Mouse (Mus musculus): ENCODE results near the gene Hmbs.
"Not testable (repeated sequence)": the region's sequence is repeated elsewhere in the genome, so short reads cannot be mapped to it uniquely, and the experiment has no call there.

Gene Hmbs

DNA sequence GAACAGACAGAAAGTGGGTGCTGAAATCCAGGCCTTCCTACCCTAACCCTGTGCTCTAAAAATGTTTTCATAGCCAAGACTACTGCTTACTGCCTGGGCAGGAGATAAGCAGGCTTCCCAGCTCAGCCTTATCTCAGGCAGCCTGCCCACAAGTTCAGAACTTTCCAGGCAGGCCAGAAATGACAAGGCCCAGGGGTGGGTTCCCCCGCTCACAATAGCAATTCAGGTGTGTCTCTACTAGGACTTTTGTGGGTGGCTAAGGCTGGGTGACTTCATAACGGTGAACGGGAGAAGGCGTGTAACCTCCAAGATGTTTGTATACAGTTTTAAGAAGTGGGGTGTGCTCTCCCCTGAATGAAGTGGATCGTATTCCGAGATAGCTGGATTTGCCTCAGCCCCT lies 738 bp downstream of the Hmbs start:
- DNase-seq (ENCODE audit: low spot score), result no peak

DNA sequence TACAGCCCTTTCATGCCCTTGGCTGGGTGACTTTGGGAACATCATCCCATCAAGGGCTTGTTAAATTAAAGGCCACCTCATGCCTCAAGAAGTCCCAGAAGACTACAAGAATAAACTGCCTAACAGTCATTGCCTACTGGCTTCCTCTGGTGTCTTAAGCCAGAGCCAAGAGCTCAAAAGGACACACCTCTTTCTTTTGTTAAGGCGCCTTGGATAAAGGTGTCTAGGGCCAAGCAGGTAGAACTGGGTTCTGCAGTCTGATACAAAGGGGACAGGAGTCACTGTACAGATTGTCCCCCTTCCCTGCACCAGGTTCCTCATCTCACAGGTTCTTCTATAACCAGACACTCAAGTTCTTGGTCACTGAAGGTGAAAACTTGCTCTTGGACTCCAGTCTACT lies 1.4 kb downstream of the Hmbs start:
- DNase-seq (ENCODE audit: low spot score), result no peak

DNA sequence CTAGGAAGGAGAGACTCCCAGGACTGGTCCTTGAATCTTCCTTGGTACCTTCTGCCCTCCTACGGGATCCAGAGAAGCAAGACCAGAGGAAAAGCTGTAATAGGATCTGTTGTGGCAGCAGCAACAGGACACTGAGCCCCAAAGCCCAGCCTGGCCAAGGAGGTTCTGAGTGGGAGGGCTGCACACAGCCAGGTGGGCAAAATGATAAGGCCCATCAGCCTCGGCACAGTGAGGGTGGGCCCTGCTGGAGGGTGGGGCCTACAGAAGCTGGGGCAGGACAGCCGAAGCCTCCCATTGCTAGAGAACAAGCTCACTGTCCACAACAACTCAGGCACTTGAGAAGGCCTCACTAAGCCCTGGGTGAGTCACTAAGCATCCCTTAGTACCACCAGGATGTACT lies 1.9 kb downstream of the Hmbs start:
- DNase-seq (ENCODE audit: low spot score), result no peak

DNA sequence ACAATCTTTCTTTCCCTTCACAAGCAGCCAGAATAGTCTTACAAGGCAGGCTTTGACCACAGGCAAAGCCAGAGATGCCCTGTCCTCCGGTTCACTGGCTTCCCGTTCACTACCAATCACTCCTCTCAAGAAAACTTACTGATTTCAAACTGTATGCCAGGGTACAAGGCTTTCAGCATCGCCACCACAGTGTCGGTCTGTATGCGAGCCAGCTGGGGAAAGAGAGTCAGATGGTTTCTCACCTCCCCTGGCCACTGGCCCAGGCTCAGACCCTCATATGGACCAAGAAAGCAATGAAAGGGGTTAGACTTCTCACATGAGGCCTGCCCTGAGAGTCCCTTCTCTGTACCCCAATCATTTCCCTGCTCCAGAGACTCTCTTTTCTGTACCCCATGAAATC lies 2.5 kb downstream of the Hmbs start:
- no peak for DNase-seq (ENCODE audit: low spot score)

DNA sequence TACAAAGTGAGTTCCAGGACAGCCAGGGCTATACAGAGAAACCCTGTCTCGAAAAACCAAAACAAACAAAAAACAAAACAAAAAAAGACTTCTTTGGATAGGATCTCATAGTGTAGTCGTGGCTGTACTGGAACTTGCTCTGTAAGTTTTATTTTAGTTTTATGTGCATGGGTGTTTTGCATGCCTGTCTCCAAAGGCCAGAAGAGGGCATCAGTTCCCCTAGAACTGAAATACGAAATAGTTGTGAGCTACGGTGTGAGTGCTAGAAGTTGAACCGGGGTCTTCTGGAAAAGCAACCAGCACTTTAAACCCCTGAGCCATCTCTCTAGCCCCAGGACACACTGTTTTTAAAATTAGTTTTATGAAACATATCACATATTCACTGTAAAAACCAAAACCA lies 5.5 kb downstream of the Hmbs start:
- no peak for DNase-seq (ENCODE audit: low spot score)

DNA sequence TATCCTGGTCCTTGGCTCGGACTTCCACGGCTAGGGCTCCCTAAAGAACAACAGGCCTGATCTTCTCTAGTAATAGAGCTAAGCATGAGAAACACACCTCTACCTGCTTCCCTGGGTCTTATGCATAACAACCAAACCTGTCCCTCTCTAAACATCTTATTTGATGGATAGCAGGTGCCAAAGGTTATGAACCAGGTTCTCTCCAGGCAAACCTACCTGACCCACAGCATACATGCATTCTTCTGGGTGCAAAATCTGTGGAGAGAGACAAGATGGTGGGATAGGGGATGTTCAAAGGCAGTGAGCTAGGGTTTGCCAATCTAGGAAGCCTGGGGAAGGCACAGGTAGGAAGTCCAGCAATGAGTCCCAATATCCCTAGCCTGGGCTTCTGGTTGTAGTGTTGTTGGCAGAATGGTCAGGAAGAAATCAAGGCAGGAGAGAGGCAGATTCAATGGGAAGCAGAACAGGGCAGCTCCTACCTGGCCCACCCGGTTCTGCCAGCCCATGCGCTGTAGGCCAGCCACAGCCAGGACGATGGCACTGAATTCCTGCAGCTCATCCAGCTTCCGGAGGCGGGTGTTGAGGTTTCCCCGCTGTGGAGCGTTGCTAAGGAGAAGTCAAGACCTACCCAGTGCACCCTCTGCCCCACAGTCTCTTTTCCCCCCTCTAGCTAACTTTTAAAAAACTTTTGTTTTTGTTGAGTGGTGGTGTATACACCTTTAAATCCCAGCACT lies 6.4 kb downstream of the Hmbs start:
- no peak for DNase-seq (ENCODE audit: low spot score)

DNA sequence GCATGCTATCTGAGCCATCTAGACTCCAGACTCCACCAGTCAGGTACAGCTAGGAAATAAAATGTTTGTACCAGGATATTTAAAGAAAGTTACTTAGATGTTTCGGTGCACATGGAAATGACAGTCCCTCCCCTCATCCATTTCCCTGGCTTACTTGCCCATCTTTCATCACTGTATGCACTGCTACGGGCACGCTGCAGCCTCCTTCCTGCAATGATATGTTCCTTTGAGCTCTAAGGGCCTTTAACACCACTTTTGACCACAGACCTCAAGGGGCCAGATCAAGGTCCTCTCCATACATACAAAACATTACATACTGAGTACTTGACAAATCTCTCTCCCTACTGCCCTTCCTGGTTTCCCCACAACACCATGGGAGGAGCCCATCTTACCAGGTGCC lies 7.1 kb downstream of the Hmbs start:
- no peak for DNase-seq (ENCODE audit: low spot score)

DNA sequence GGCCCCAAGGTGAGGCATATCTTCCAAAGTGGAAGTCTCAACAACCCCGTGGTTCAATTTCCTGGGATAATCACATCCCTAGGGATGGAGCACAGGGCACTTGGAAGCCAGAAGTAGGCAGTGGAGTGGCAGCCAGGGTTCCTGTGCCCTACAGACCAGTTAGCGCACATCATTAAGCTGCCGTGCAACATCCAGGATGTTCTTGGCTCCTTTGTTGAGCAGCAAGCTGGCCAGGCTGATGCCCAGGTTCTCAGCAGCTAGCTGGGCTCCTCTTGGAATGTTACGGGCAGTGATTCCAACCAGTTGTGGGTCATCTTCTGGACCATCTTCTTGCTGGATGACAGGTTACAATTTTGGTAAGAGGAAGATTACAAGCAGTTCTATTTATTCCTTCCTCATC lies 7.5 kb downstream of the Hmbs start:
- not testable (repeated sequence) for DNase-seq (ENCODE audit: low spot score)

DNA sequence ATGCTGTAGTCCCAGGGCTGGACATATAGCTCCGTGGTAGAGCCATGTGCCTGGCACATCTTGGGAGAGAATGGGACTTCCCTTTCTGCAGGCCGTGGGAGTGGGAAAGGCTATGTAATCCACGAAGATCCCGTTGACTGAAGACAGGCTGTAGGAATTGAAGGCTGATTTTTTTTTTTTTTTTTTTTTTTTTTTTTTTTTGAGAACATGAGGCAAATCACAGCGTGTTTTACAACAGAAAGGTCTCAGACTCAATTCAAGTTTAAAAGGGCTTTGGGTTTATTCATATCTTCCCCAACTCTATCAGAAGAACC lies 8.0 kb downstream of the Hmbs start:
- DNase-seq (ENCODE audit: low spot score), result no peak

DNA sequence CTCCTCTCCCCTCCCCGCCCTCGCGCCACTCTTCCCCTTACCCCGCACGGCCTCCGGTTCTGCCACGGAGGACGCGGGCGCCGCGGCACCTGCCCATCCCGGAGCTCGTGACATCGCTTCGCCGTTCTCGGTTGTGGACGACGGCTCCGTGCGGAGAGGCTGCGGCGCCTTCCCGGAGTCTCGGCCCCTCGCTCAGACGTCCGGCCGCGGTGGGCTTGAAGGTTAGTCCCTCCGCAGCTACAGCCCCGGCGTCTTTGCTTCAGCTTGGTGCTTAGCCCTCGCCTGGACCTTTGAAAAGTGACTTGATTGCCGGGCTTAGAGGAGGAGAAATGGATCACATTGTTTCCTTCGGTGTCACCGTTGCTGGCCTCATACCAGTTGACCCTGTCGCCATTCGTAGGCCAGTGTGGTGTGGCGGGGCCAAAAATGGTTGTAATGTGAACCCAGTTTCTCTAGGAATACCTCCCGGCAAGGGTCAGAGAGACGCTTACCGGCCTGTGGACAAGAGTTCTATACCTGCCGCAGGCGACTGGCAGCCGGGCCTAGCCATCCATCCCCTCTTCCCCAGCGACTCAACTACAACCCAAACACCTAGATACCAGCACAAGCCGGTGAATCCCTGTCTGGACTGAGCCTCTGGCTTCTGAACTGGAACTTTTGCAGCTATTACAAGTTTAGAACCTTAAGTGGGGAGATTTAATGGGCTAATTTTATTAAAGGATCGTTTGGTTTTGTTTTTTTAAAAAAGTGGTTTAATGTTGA lies 8.5 kb downstream of the Hmbs start:
- no peak for DNase-seq (ENCODE audit: low spot score)

DNA sequence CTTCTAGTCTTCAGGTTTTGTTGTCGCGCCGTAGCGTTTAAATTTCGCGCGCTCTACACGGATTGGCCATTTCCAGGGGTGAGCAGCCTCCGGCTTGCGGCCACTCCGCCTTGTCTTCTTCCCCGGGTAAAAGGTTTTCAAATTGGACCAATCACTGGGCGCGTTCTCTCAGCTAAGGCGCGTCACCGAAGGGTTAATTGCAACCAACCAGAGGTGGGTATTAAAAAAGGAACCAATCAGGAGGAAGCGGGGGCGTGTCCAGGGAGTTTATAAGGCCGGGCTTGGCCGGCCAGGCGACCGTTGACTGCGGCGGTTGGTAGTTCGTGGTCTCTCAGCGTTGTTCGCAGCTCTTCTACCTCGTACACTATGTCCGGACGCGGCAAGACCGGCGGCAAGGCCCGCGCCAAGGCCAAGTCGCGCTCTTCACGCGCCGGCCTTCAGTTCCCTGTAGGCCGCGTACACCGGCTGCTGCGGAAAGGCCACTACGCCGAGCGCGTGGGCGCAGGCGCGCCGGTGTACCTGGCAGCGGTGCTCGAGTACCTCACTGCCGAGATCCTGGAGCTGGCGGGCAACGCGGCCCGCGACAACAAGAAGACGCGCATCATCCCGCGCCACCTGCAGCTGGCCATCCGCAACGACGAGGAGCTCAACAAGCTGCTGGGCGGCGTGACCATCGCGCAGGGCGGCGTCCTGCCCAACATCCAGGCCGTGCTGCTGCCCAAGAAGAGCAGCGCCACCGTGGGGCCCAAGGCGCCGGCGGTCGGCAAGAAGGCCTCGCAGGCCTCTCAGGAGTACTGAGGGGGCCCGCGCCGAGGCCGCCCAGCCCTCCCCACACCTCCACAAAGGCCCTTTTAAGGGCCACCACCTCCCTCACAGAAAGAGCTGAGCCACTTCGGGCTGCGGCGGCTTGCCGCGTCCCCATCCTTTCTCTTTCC lies 9.4 kb downstream of the Hmbs start, which contains the start of gene H2afx:
Gene H2afx (plus strand): TSS at position 299 of the 935 bp plus-strand sequence.
- DNase-seq (ENCODE audit: low spot score), result peak; percentile 88

DNA sequence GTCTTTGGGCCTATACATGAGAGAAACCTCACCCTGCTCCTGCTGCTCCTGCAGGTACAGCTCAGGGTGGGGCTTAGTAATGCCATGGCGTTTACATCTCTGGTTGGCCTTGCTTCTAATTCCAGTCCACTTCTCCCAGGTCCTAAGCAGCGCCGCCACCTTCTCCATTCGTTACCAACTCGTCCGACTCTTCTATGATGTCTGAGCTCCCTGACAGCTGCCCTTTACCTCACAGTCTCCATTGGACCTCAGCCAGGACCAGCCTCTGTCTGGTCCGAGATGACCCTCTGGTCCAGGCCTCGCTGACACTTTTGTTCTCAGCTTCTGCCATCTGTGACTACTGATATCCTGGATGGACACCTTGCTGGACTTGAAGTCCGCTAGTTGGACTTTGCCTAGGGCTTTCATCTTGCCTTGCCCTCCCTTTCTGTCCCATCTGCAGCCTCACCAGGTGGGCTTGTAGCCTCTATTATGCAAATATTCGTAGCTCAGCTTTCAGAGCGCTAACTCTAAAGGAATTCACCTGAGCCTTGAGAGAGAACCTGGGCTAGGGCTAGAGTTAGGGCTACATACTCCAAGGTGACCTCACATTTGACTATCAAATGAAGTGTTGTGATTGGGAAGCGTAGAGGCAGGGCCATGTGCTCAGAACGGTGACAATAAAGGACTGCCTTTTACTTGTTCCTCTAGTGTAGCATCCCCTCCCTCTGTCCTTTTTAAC lies 10.9 kb downstream of the Hmbs start:
- no peak for DNase-seq (ENCODE audit: low spot score)

DNA sequence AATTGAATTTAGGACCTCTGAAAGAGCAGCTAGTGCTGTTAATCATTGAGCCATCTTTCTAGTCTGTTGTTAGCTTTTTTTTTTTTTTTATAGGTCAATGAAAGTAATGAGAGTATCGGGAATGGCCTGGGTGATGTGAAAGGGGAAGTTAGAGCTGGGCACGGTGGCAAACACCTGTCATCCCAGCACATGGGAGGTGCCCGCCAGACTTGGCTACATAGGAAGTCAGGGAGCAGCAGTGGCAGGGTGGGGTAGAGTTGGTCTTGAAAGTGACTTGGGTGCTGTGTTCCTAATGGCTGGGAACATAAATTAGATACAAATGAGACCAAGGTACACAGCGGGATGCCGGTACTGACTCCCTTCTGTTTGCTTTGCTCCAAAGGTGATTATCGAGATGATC lies 13.3 kb downstream of the Hmbs start:
- DNase-seq (ENCODE audit: low spot score), result no peak

DNA sequence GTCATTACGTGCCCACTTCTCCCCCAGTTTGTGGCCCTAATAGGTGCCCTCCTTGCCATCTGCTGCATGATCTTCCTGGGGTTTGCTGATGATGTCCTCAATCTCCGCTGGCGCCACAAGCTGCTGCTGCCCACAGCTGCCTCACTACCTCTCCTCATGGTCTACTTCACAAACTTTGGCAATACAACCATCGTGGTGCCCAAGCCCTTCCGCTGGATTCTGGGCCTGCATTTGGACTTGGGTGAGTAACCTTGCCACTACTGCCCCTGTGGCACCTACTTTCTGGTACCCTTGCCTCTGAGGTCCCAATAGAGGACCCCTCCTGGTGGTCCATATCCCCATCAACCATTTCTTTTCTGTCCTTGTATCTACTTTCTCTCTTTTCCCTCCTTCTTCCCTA lies 16.1 kb downstream of the Hmbs start:
- no peak for DNase-seq (ENCODE audit: low spot score)

DNA sequence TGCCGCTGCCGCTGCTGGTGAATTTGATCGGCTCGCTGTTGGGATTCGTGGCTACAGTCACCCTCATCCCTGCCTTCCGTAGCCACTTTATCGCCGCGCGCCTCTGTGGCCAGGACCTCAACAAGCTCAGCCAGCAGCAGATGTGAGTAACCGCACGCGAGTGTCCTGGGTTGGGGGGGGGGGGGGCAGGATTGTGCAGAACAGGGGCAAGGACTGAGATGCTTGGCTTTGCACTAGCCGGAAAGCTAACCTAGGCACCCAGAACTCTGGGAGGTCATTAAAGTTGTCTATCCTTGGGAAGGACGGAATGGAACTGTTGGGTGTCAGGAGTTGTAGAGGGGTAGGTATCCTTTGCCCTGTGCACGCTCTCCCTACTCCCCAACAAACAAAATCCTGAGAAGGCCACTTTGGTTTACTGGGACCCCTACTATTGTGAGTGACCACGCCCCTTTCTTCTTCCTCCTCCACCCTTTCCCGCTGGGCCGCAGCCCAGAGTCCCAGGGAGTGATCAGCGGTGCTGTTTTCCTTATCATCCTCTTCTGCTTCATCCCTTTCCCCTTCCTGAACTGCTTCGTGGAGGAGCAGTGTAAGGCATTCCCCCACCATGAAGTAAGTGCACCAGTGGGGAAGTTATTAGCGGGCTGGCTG lies 16.8 kb downstream of the Hmbs start:
- DNase-seq (ENCODE audit: low spot score), result no peak

DNA sequence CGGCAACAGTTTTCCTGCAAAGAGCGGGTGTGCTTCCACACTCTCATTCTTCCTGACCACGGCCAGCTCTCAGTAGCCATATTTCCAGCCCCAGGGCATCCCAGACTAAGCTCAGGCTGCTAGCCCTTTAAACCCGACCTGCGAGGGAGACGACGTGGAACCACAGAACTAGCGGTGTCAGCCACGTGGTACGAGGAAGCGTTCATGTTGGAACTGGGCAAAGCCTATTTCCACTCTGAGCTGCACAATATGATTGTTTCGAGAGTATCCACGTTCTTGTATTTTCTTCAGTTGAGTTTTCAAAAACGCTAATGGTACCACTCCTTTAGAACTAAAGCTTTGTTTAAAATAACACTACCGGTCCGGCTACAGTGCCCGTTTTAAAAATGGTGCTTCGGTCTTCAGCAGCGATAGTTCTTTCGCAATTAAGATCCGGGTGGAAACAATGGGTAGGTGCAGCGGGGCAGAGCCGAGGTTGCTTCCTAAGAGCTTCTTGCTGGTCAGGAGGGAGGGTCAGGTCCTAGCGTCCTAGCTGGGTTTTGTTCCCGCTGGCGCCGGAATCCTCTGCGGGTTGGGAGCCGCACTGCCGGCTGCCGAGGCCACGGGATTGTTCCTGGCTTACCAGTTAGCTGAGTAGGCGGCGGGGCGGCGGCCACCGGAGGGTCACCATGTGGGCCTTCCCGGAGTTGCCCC lies 17.5 kb downstream of the Hmbs start:
- no peak for DNase-seq (ENCODE audit: low spot score)

DNA sequence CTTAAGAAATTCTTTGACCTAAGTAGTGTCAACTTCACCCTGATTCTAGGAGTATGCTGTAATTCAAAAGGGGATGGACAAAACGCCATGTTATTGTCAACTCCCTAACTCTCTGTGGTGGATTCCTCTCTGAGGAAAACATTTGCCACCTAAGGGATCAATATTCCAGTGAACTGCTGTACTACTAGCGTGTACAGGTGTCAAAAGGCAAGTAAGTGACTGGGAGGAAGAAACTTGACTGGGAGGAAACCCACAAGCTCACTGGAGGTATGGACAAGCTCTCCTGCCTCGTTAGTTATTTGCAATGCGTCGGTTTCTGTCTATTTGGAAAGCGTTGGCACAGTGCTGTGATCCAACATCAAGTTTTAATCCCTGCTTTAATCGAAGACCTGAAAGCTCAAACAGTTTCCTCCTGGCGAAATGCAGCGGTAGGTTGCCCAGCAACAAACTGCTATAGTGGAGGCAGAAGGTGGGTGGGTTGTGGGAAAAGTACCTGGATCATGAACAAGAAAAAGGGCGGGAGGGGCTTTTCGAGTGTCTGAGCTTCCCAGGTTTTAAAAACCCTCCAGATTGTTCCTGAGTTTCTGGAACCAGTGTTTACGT lies 18.2 kb downstream of the Hmbs start, which contains the start of gene Dpagt1:
Gene Dpagt1 (plus strand): TSS at position 252 of the 603 bp plus-strand sequence.
- no peak for DNase-seq (ENCODE audit: low spot score)

DNA sequence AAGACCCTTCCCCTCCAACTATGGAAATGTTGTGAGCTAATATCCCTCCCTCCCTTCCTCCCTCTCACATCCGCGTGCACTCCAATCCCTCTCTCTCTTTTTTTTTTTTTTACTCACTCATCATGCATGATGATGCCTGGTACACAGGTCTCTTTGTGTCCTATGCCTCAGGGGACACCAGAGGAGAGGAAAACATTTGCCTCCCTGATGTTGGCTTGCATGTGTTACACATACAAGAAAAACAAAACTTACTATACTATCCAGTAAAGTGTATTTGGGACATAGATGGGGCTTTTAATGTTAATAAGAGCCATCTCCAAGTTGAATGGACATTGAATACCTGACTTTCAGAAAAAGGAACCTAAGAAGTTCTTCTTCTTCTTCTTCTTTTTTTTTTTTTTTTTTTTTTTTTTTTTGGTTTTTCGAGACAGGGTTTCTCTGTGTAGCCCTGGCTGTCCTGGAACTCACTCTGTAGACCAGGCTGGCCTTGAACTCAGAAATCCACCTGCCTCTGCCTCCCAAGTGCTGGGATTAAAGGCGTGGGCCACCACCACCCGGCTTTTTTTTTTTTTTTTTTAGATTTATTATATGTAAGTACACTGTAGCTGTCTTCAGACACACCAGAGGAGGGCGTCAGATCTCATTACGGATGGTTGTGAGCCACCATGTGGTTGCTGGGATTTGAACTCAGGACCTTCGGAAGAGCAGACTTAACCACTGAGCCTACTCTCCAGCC lies 18.8 kb downstream of the Hmbs start:
- not testable (repeated sequence) for DNase-seq (ENCODE audit: low spot score)

DNA sequence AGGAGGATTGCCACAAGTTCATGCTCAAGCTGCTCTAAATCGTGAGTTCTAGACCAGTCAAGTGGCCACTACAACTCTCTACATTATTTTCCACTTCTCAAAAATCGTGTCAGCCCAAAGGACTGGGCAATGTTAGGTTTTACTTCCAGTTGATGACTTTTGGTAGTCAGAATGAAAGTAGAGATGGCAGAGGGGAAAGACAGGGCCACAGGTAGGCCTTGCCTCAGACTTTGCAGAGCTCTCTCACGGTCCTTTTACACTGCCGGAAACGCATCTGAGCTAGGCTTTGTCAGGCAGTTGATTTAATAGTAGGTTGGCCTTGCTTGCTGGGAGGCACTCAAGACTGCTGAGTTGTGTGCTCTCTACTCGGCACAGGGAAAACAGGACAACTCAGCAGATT lies 19.9 kb downstream of the Hmbs start:
- no peak for DNase-seq (ENCODE audit: low spot score)

DNA sequence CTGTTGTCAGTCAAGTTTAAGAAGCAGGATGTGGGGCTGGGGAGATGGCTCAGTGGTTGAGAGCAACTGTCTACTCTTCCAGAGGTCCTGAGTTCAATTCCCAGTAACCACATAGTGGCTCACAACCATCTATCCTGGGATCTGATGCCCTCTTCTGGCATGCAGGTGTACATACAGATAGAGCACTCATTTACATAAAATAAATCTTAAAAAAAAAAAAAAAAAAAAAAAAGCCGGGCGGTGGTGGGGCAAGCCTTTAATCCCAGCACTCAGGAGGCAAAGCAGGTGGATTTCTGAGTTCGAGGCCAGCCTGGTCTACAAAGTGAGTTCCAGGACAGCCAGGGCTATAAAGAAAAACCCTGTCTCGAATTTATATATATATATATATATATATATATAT lies 20.4 kb downstream of the Hmbs start:
- DNase-seq (ENCODE audit: low spot score), result not testable (repeated sequence)
